Mouse (Mus musculus) adipocyte (in vitro differentiated cells): ENCODE data around the gene Mylk3.

ENCODE experiments used
- DNase-seq: peaks from one replicate; pipeline ENCODE4 v3.0.0-alpha.2; 2016; ENCODE audit warnings: low spot score

Mylk3 gene

GRCm38 (mm10) chr8:85313036-85313435, 73.1 kb downstream of the Mylk3 start:
- DNase-seq: no peak

GRCm38 (mm10) chr8:85311743-85312142, 74.4 kb downstream of the Mylk3 start:
- DNase-seq: peak; percentile 65

- DNase-seq: no peak
These were observed 77.6 kb downstream of the Mylk3 start for GRCm38 (mm10) chr8:85308564-85308963.

GRCm38 (mm10) chr8:85303531-85303930, 82.6 kb downstream of the Mylk3 start:
- peak; percentile 32 for DNase-seq

GRCm38 (mm10) chr8:85302931-85303330, 83.2 kb downstream of the Mylk3 start:
- DNase-seq: no peak

- no peak for DNase-seq
These were observed 84.2 kb downstream of the Mylk3 start for GRCm38 (mm10) chr8:85301941-85302340.

- DNase-seq: peak; percentile 99
These were observed 86.6 kb downstream of the Mylk3 start, which contains the start of the genes Orc6 and Vps35 for GRCm38 (mm10) chr8:85299434-85300077. TSS of gene Orc6 (plus strand) at chr8:85299632. TSS of gene Vps35 (minus strand) at chr8:85299802.

GRCm38 (mm10) chr8:85298600-85299433, 87.3 kb downstream of the Mylk3 start:
- peak; percentile 43 for DNase-seq

- no peak for DNase-seq
These were observed 99.3 kb downstream of the Mylk3 start for GRCm38 (mm10) chr8:85286846-85287245.
